Mouse (Mus musculus): ENCODE results near the gene Add3. TPM values are rescaled to one million over a fixed set of nuclear protein-coding genes. Genes with fewer than 3 reads are reported as not detected.
"Not testable (repeated sequence)": the region's sequence is repeated elsewhere in the genome, so short reads cannot be mapped to it uniquely, and the experiment has no call there.

Add3 gene
- polyA plus RNA-seq, 1 experiment from 2014 or later, result 85.6 TPM

DNA sequence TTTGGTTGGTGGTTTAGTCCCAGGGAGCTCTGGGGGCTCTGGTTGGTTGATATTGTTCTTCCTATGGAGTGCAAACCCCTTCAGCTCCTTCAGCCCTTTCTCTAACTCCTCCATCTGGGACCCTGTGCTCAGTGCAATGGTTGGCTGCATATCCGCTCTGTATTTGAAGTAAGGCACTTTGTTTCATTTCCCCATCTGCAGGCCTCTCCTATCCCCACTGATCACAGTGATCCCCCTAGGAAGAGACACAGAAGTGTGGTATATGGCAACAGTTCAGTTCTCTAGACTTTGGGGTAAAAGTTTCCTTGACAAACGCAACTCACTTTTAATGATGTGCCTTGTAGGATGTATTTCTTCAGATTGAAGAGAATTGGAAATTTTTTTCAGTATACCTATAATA, 66.7 kb downstream of the Add3 start:
- ATAC-seq (replicated peaks; ENCODE audit: low FRiP score), result no peak
- H3K36me3 ChIP-seq, result 0 out of 2 replicates have a peak, but pooled peaks cover 2% of the 10 kb centered on the region
- H3K4me1 ChIP-seq, result no peaks in the 10 kb centered on the region
- no peak overlapping the region for H3K4me3 ChIP-seq (replicated peaks)
- 97% methylated on average over 2 of the region's 2 CpGs for WGBS
- H3K9me3 ChIP-seq (replicated peaks), result no peaks in the 10 kb centered on the region
- no peak overlapping the region for H3K27ac ChIP-seq
- no peak overlapping the region for H3K9ac ChIP-seq
- no peak overlapping the region for H3K4me2 ChIP-seq
- H3K27me3 ChIP-seq, result no peaks in the 10 kb centered on the region

DNA sequence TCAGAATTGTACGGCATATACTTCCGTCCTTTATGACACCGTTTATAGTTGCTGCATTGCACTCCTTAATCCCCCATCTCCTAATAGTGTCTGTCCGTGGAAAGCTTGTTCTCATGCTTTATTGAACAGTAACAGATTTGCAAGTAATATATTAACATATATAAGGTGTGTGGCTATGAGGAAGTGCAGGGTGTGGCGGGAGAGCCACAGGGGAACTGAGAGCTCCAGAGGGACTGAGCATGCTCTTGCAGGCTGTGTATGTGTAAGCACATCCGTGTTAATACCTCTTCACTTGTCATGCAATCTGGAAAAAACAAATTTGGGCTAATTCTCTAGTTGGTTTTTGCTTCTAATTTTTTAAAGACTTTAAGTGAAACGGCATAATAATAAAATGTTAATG, 68.6 kb downstream of the Add3 start:
- Histone ChIP-seq H3K9ac (no peak overlapping the region), H3K4me2 (no peak overlapping the region), H3K4me3 (replicated peaks) (no peak overlapping the region), H3K9me3 (replicated peaks) (no peaks in the 10 kb centered on the region), H3K27ac (no peak overlapping the region), H3K27me3 (no peaks in the 10 kb centered on the region), H3K4me1 (no peaks in the 10 kb centered on the region), H3K36me3 (no peaks in the 10 kb centered on the region)
- WGBS, result 77% methylated on average over 7 of the region's 7 CpGs
- ATAC-seq (replicated peaks; ENCODE audit: low FRiP score), result no peak

GRCm38 (mm10) chr19:53210251-53210650, 70.0 kb downstream of the Add3 start:
- Histone ChIP-seq H3K9me3 (replicated peaks) (no peaks in the 10 kb centered on the region), H3K4me1 (no peaks in the 10 kb centered on the region), H3K27ac (no peak overlapping the region), H3K9ac (no peak overlapping the region), H3K4me2 (no peak overlapping the region), H3K4me3 (replicated peaks) (no peak overlapping the region), H3K27me3 (no peaks in the 10 kb centered on the region), H3K36me3 (no peaks in the 10 kb centered on the region)
- ATAC-seq (replicated peaks; ENCODE audit: low FRiP score), result no peak
- 63% methylated on average over 2 of the region's 2 CpGs for WGBS

- no peak for ATAC-seq (replicated peaks; ENCODE audit: low FRiP score)
- Histone ChIP-seq H3K27me3 (no peaks in the 10 kb centered on the region), H3K9me3 (replicated peaks) (no peaks in the 10 kb centered on the region), H3K4me3 (replicated peaks) (no peak overlapping the region), H3K4me1 (no peaks in the 10 kb centered on the region), H3K9ac (no peak overlapping the region), H3K36me3 (peaks cover 23% of the 10 kb centered on the region), H3K4me2 (no peak overlapping the region), H3K27ac (no peak overlapping the region)
- WGBS, result 80% methylated on average over 2 of the region's 2 CpGs
Observed at GRCm38 (mm10) chr19:53215352-53215751, 75.1 kb downstream of the Add3 start.

GRCm38 (mm10) chr19:53216761-53217538, 76.7 kb downstream of the Add3 start:
- H3K4me3 ChIP-seq (replicated peaks), result no peak overlapping the region
- H3K4me1 ChIP-seq, result no peaks in the 10 kb centered on the region
- 88% methylated on average over 18 of the region's 18 CpGs for WGBS
- no peak overlapping the region for H3K27ac ChIP-seq
- peaks cover 30% of the 10 kb centered on the region for H3K36me3 ChIP-seq
- ATAC-seq (replicated peaks; ENCODE audit: low FRiP score), result no peak
- no peak overlapping the region for H3K9ac ChIP-seq
- no peaks in the 10 kb centered on the region for H3K27me3 ChIP-seq
- H3K4me2 ChIP-seq, result no peak overlapping the region
- no peaks in the 10 kb centered on the region for H3K9me3 ChIP-seq (replicated peaks)

- peaks cover 30% of the 10 kb centered on the region for H3K36me3 ChIP-seq
- H3K4me3 ChIP-seq (replicated peaks), result no peak overlapping the region
- no peak for ATAC-seq (replicated peaks; ENCODE audit: low FRiP score)
- H3K9ac ChIP-seq, result no peak overlapping the region
- H3K4me1 ChIP-seq, result no peaks in the 10 kb centered on the region
- no peaks in the 10 kb centered on the region for H3K9me3 ChIP-seq (replicated peaks)
- 89% methylated on average over 8 of the region's 8 CpGs for WGBS
- no peaks in the 10 kb centered on the region for H3K27me3 ChIP-seq
- H3K4me2 ChIP-seq, result no peak overlapping the region
- H3K27ac ChIP-seq, result no peak overlapping the region
Observed at GRCm38 (mm10) chr19:53217837-53218236, 77.6 kb downstream of the Add3 start.

GRCm38 (mm10) chr19:53219305-53219704, 79.1 kb downstream of the Add3 start:
- Histone ChIP-seq H3K27me3 (no peaks in the 10 kb centered on the region), H3K36me3 (peaks cover 30% of the 10 kb centered on the region), H3K9ac (no peak overlapping the region), H3K27ac (no peak overlapping the region), H3K4me3 (replicated peaks) (no peak overlapping the region), H3K4me1 (no peaks in the 10 kb centered on the region), H3K9me3 (replicated peaks) (no peaks in the 10 kb centered on the region), H3K4me2 (no peak overlapping the region)
- ATAC-seq (replicated peaks; ENCODE audit: low FRiP score), result no peak
- WGBS, result 77% methylated on average over 3 of the region's 3 CpGs

DNA sequence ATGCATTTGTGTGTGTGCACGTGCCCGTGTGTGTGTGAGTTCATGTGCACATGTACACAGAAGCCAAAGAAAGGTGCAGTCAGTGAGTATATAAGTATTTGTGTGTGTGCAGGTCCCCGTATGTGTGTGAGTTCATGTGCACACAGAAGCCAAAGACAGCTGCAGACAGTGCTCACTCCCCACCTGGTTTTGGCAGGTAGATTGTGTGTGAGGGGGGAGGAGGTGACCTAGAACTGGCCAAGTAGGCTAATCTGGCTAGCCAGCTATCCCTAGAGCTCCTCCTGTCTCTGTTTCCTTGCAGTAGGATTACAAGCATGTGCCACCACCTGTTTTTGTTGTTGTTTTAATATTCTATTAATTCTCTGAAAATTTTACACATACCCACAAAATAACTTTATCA, 80.9 kb downstream of the Add3 start:
- no peak overlapping the region for H3K4me2 ChIP-seq
- no peak overlapping the region for H3K27ac ChIP-seq
- peaks cover 10% of the 10 kb centered on the region for H3K4me1 ChIP-seq
- H3K9ac ChIP-seq, result no peak overlapping the region
- no peak for ATAC-seq (replicated peaks; ENCODE audit: low FRiP score)
- peaks cover 30% of the 10 kb centered on the region for H3K36me3 ChIP-seq
- H3K27me3 ChIP-seq, result no peaks in the 10 kb centered on the region
- whole genome bisulfite sequencing, result 94% methylated on average over 3 of the region's 3 CpGs
- H3K4me3 ChIP-seq (replicated peaks), result no peak overlapping the region
- no peaks in the 10 kb centered on the region for H3K9me3 ChIP-seq (replicated peaks)

- not testable (repeated sequence) for H3K4me1 ChIP-seq; H3K9me3 ChIP-seq (replicated peaks); H3K4me3 ChIP-seq (replicated peaks); ATAC-seq (replicated peaks; ENCODE audit: low FRiP score); H3K9ac ChIP-seq; H3K4me2 ChIP-seq; H3K27ac ChIP-seq; H3K27me3 ChIP-seq
- peaks cover 35% of the 10 kb centered on the region for H3K36me3 ChIP-seq
- 60% methylated on average over 2 of the region's 2 CpGs for WGBS
Observed at GRCm38 (mm10) chr19:53225249-53226070, 85.2 kb downstream of the Add3 start.

GRCm38 (mm10) chr19:53226651-53227050, 86.4 kb downstream of the Add3 start:
- 0 out of 2 replicates have a peak overlapping the region, but pooled peaks have one; percentile 7 for H3K27ac ChIP-seq
- H3K9me3 ChIP-seq (replicated peaks), result no peaks in the 10 kb centered on the region
- H3K4me2 ChIP-seq, result no peak overlapping the region
- H3K4me3 ChIP-seq (replicated peaks), result no peak overlapping the region
- peaks cover 38% of the 10 kb centered on the region for H3K36me3 ChIP-seq
- no peak overlapping the region for H3K9ac ChIP-seq
- WGBS, result 84% methylated on average over 13 of the region's 13 CpGs
- H3K4me1 ChIP-seq, result peaks cover 10% of the 10 kb centered on the region
- H3K27me3 ChIP-seq, result no peaks in the 10 kb centered on the region
- ATAC-seq (replicated peaks; ENCODE audit: low FRiP score), result no peak

GRCm38 (mm10) chr19:53228064-53228794, 88.0 kb downstream of the Add3 start:
- Histone ChIP-seq H3K27me3 (no peaks in the 10 kb centered on the region), H3K4me2 (no peak overlapping the region), H3K4me1 (peaks cover 10% of the 10 kb centered on the region), H3K36me3 (peaks cover 53% of the 10 kb centered on the region), H3K4me3 (replicated peaks) (no peak overlapping the region), H3K9me3 (replicated peaks) (no peaks in the 10 kb centered on the region), H3K9ac (no peak overlapping the region), H3K27ac (no peak overlapping the region)
- 93% methylated on average over 7 of the region's 7 CpGs for WGBS
- no peak for ATAC-seq (replicated peaks; ENCODE audit: low FRiP score)

Measured in kidney, embryonic 15.5 days (tissue).